Mouse (Mus musculus): ENCODE data around the gene Usp16.

DNA sequence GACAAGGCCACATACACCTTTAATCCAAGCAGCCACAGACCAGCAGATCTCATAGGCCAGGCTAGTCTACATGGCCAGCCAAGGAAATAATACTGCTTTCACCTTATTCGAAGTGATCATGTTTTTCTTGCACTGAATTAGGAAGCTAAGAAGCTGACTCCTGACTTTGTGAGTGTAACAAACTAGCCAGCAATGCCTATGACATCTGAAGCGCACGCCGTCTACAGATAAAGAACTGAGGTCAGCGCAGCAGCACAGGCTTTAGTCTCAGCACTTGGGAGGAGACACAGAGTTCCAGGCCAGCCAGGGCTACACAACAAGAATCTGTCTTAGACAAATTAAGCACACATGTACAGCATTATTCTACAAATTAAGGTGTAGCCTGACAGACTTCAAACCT, 32.2 kb downstream of the Usp16 start:
- no peak for TF ChIP-seq POLR2A (IDR thresholded peaks at IDR 0.05; ENCODE audit: extremely low read depth, insufficient read depth, low read length)
- no peak for TF ChIP-seq CTCF (IDR thresholded peaks at IDR 0.05; ENCODE audit: low read depth, low read length)

All from liver, adult 2 months (tissue).